Comparison of ENCODE assay signal across 7 mouse cellular contexts in genomic region chr6:120192211-120192870, GRCm38 (mm10).
DNase-seq lines count a peak whose midpoint lies in the region; ATAC-seq lines count a peak whose summit lies in the region.

No protein-coding gene starts in this region.

- no peak overlapping the region for H3K4me3 ChIP-seq in intestine, embryonic 15.5 days (replicated peaks)
- no peak overlapping the region for H3K4me3 ChIP-seq in limb, embryonic 12.5 days (replicated peaks)
- no peak overlapping the region for H3K4me3 ChIP-seq in neural tube, embryonic 11.5 days (ENCODE audit: low read depth, low read length)

- DNase-seq in ZHBTc4 (ENCODE audit: low read depth, low spot score) = peak; percentile 88
- peak; percentile 34 for DNase-seq in cerebellum, adult 8-10 months
- DNase-seq in gastrocnemius, postnatal 25 days = peak; percentile 86
- peak; percentile 32 for DNase-seq in neural tube, embryonic 11.5 days (ENCODE audit: low spot score)
- DNase-seq in spleen, adult 18-20 months = no peak

- no peak overlapping the region for H3K9ac ChIP-seq in intestine, embryonic 15.5 days
- no peak overlapping the region for H3K9ac ChIP-seq in limb, embryonic 12.5 days (replicated peaks)
- H3K9ac ChIP-seq in neural tube, embryonic 11.5 days (ENCODE audit: low read length) = no peak overlapping the region

- peaks cover 19% of the 10 kb centered on the region for H3K4me1 ChIP-seq in intestine, embryonic 15.5 days (replicated peaks)
- H3K4me1 ChIP-seq in limb, embryonic 12.5 days (replicated peaks) = peaks cover 19% of the 10 kb centered on the region
- no peaks in the 10 kb centered on the region for H3K4me1 ChIP-seq in neural tube, embryonic 11.5 days (ENCODE audit: control insufficient read depth, insufficient read depth, low read length)

- WGBS in intestine, embryonic 15.5 days = 27% methylated on average over 13 of the region's 15 CpGs
- 32% methylated on average over 14 of the region's 15 CpGs for WGBS in limb, embryonic 12.5 days
- 11% methylated on average over 15 of the region's 15 CpGs for WGBS in neural tube, embryonic 11.5 days

- no peaks in the 10 kb centered on the region for H3K36me3 ChIP-seq in intestine, embryonic 15.5 days
- H3K36me3 ChIP-seq in limb, embryonic 12.5 days = no peaks in the 10 kb centered on the region
- no peaks in the 10 kb centered on the region for H3K36me3 ChIP-seq in neural tube, embryonic 11.5 days (ENCODE audit: control insufficient read depth, insufficient read depth, low read length)

- H3K27ac ChIP-seq in intestine, embryonic 15.5 days = no peak overlapping the region
- H3K27ac ChIP-seq in limb, embryonic 12.5 days = no peak overlapping the region
- no peak overlapping the region for H3K27ac ChIP-seq in neural tube, embryonic 11.5 days (ENCODE audit: low read depth, low read length)

- ATAC-seq in intestine, embryonic 15.5 days = peak; percentile 34; the same call in 1 of the 2 replicates
- no peak for ATAC-seq in limb, embryonic 12.5 days (ENCODE audit: insufficient number of reproducible peaks, insufficient read depth, low FRiP score, low TSS enrichment, low read depth)
- ATAC-seq in neural tube, embryonic 11.5 days (ENCODE audit: insufficient read depth, low FRiP score, low TSS enrichment) = no peak

- no peaks in the 10 kb centered on the region for H3K9me3 ChIP-seq in intestine, embryonic 15.5 days
- no peaks in the 10 kb centered on the region for H3K9me3 ChIP-seq in limb, embryonic 12.5 days
- no peaks in the 10 kb centered on the region for H3K9me3 ChIP-seq in neural tube, embryonic 11.5 days (ENCODE audit: control insufficient read depth, low read length)

- H3K27me3 ChIP-seq in intestine, embryonic 15.5 days (replicated peaks) = no peaks in the 10 kb centered on the region
- peaks cover 8% of the 10 kb centered on the region; the same call in 1 of the 2 replicates for H3K27me3 ChIP-seq in limb, embryonic 12.5 days
- no peaks in the 10 kb centered on the region for H3K27me3 ChIP-seq in neural tube, embryonic 11.5 days (ENCODE audit: control insufficient read depth, insufficient read depth, low read length)

- no peak overlapping the region for H3K4me2 ChIP-seq in intestine, embryonic 15.5 days (replicated peaks)
- peak overlapping the region; percentile 13; the same call in 1 of the 2 replicates for H3K4me2 ChIP-seq in limb, embryonic 12.5 days
- H3K4me2 ChIP-seq in neural tube, embryonic 11.5 days (ENCODE audit: low read depth) = no peak overlapping the region

Comparison
In these comparisons a context has a peak if more than half of its experiments do, and no peak if none do; other contexts are left out.
1. DNase-seq: peak in ZHBTc4 (single experiment), cerebellum, adult 8-10 months (single experiment), gastrocnemius, postnatal 25 days (single experiment) and neural tube, embryonic 11.5 days (single experiment); none in spleen, adult 18-20 months (0 of 2).